Mouse (Mus musculus) E14TG2a.4 (cell line): Measurements from ENCODE around the gene Tescl.

Source experiments
- CTCF ChIP-seq: conservative IDR thresholded peaks from 2 replicates; pipeline ENCODE4 v1.5.1; 2014; ENCODE audit warnings: low read length
- NANOG ChIP-seq: IDR thresholded peaks from 2 replicates; pipeline ENCODE4 v1.6.1; 2014; ENCODE audit warnings: borderline replicate concordance, low read length, mixed read lengths

DNA sequence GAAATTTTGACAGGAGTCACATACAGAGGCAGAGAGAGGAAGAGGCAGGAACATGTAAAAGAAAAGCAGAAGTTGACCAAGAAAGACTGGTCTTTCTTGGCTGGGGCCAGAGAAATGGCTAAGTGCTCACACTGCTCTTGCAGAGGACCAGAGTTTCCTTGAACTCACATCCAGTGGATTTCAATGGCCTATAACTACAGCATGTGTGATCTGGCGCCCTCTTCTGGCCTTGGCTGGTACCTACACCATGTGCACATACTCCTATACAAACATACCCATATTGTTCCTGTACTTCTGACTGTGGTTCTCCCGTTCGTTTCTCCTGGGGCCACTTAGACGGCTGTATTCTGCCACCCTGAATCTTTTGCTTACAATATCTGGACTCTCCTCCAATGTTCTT is 27.3 kb upstream of the Tescl start:
- TF ChIP-seq CTCF = peak; percentile 80
- no peak for TF ChIP-seq NANOG
